Mouse (Mus musculus) CH12.LX (cell line): Measurements from ENCODE around the gene Gm6358. TPM values are rescaled to one million over a fixed set of nuclear protein-coding genes. Genes with fewer than 3 reads are reported as not detected.

Experiments
- DNase-seq: peaks from one replicate; pipeline ENCODE4 v3.0.0-alpha.2; 2013; ENCODE audit errors: extremely low read depth
- H3K27ac ChIP-seq: 2 replicates; pipeline ENCODE4 v1.5.1; 2012; ENCODE audit warnings: low read depth, mild to moderate bottlenecking, control low read depth, moderate library complexity; ENCODE audit not compliant: insufficient read depth
- H3K27me3 ChIP-seq: replicated peaks from 2 replicates; pipeline ENCODE3; 2012; ENCODE audit warnings: inconsistent platforms
- H3K36me3 ChIP-seq, 2 experiments: replicated peaks in 1 of 2; 2 replicates each; pipeline versions ENCODE3 to v1.6.1; 2012; ENCODE audit warnings: inconsistent platforms in 1 of 2, low read length in 1 of 2, mild to moderate bottlenecking in 1 of 2, mixed read lengths in 1 of 2, moderate library complexity in 1 of 2; ENCODE audit not compliant: control insufficient read depth in 1 of 2, insufficient read depth in 1 of 2
- H3K4me1 ChIP-seq, 2 experiments: 2 replicates each; pipeline ENCODE4 v1.6.1; 2012; ENCODE audit warnings: inconsistent platforms in 1 of 2, moderate library complexity in 1 of 2; ENCODE audit not compliant: insufficient read depth in 2 of 2, control insufficient read depth in 1 of 2
- H3K4me2 ChIP-seq: 2 replicates; pipeline ENCODE4 v1.6.1; 2012; ENCODE audit warnings: low read depth, mild to moderate bottlenecking, control low read depth; ENCODE audit not compliant: poor library complexity, insufficient read depth, severe bottlenecking
- H3K4me3 ChIP-seq, 3 experiments: fragments of 150-350 bp in 1 of 3; sonication (generic) in 1 of 3; replicated peaks in 1 of 3; 2 replicates each; pipeline versions ENCODE3 to v1.5.1; 2011 to 2012; ENCODE audit warnings: low read depth in 2 of 3, low read length in 2 of 3, mild to moderate bottlenecking in 2 of 3, moderate library complexity in 2 of 3, control low read depth in 1 of 3, improper control_type of control experiment in 1 of 3, inconsistent platforms in 1 of 3, mixed read lengths in 1 of 3; ENCODE audit not compliant: poor library complexity in 1 of 3
- H3K79me2 ChIP-seq: replicated peaks from 2 replicates; pipeline ENCODE4 v1.6.1; 2012; ENCODE audit warnings: mild to moderate bottlenecking, moderate library complexity; ENCODE audit not compliant: control insufficient read depth, poor library complexity, insufficient read depth, severe bottlenecking; ENCODE audit errors: extremely low read depth
- H3K9ac ChIP-seq: 2 replicates; pipeline ENCODE4 v1.6.1; 2012; ENCODE audit warnings: low read depth, mild to moderate bottlenecking, control low read depth, moderate library complexity; ENCODE audit not compliant: insufficient read depth
- H3K9me3 ChIP-seq: replicated peaks from 2 replicates; pipeline ENCODE3; 2012; ENCODE audit warnings: low read length, inconsistent platforms, mixed read lengths
- CHD1 ChIP-seq: IDR thresholded peaks from 2 replicates; pipeline ENCODE4 v1.6.1; 2012; ENCODE audit warnings: low read depth, low read length, improper control_type of control experiment, inconsistent platforms
- CTCF ChIP-seq, 2 experiments: IDR thresholded peaks in 1 of 2; conservative IDR thresholded peaks in 1 of 2; 2 replicates each; pipeline ENCODE4 v1.5.1; 2011 to 2012; ENCODE audit warnings: low read depth in 2 of 2, low read length in 2 of 2, improper control_type of control experiment in 1 of 2, inconsistent platforms in 1 of 2, mild to moderate bottlenecking in 1 of 2, moderate library complexity in 1 of 2
- ELF1 ChIP-seq: IDR thresholded peaks from 2 replicates; pipeline ENCODE4 v1.6.1; 2014; ENCODE audit warnings: low read depth, mild to moderate bottlenecking, inconsistent platforms, low read length, improper control_type of control experiment
- ETS1 ChIP-seq: conservative IDR thresholded peaks from 2 replicates; pipeline ENCODE4 v1.6.1; 2012; ENCODE audit warnings: low read depth, mild to moderate bottlenecking, inconsistent platforms, low read length, improper control_type of control experiment, moderate library complexity
- GABPA ChIP-seq: IDR thresholded peaks from 2 replicates; pipeline ENCODE4 v1.6.1; 2012; ENCODE audit warnings: low read depth, low read length, improper control_type of control experiment, inconsistent platforms; ENCODE audit not compliant: insufficient replicate concordance
- IRF4 ChIP-seq: IDR thresholded peaks from 2 replicates; pipeline ENCODE4 v1.6.1; 2014; ENCODE audit warnings: low read depth, mild to moderate bottlenecking, inconsistent platforms, low read length, improper control_type of control experiment
- JUN ChIP-seq: IDR thresholded peaks from 2 replicates; pipeline ENCODE4 v1.6.1; 2011; ENCODE audit warnings: low read depth, mild to moderate bottlenecking, low read length, improper control_type of control experiment, moderate library complexity; ENCODE audit not compliant: insufficient read depth
- KAT2A ChIP-seq: IDR thresholded peaks from 2 replicates; pipeline ENCODE4 v1.6.1; 2012; ENCODE audit warnings: low read length, improper control_type of control experiment, inconsistent platforms; ENCODE audit not compliant: insufficient replicate concordance
- MAFK ChIP-seq: IDR thresholded peaks from 2 replicates; pipeline ENCODE4 v1.6.1; 2011; ENCODE audit warnings: low read length, improper control_type of control experiment; ENCODE audit not compliant: insufficient replicate concordance
- MAX ChIP-seq: IDR thresholded peaks from 2 replicates; pipeline ENCODE4 v1.6.1; 2011; ENCODE audit warnings: low read length, improper control_type of control experiment
- MXI1 ChIP-seq: IDR thresholded peaks from 2 replicates; pipeline ENCODE4 v1.6.1; 2011; ENCODE audit warnings: mild to moderate bottlenecking, low read depth, low read length, improper control_type of control experiment
- NELFE ChIP-seq: IDR thresholded peaks from 2 replicates; pipeline ENCODE4 v1.6.1; 2011; ENCODE audit warnings: low read depth, low read length, improper control_type of control experiment
- PAX5 ChIP-seq: IDR thresholded peaks from 2 replicates; pipeline ENCODE4 v1.6.1; 2012; ENCODE audit warnings: low read length, inconsistent platforms, mixed read lengths
- RAD21 ChIP-seq: IDR thresholded peaks from 2 replicates; pipeline ENCODE4 v1.6.1; 2011; ENCODE audit warnings: low read depth, mild to moderate bottlenecking, low read length, improper control_type of control experiment, moderate library complexity
- SIN3A ChIP-seq: IDR thresholded peaks from 2 replicates; pipeline ENCODE4 v1.6.1; 2012; ENCODE audit warnings: low read length, improper control_type of control experiment, inconsistent platforms
- SMC3 ChIP-seq: IDR thresholded peaks from 2 replicates; pipeline ENCODE4 v1.6.1; 2011; ENCODE audit warnings: low read depth, low read length, improper control_type of control experiment
- TBP ChIP-seq: conservative IDR thresholded peaks from 2 replicates; pipeline ENCODE4 v1.6.1; 2011; ENCODE audit warnings: low read depth, low read length, improper control_type of control experiment
- ZC3H11A ChIP-seq: IDR thresholded peaks from 2 replicates; pipeline ENCODE4 v1.6.1; 2012; ENCODE audit warnings: low read depth, mild to moderate bottlenecking, inconsistent platforms, low read length, improper control_type of control experiment
- ZKSCAN1 ChIP-seq: IDR thresholded peaks from 2 replicates; pipeline ENCODE4 v1.6.1; 2012; ENCODE audit warnings: low read depth, inconsistent platforms, low read length, improper control_type of control experiment, borderline replicate concordance
- dilution Hi-C: fragments of 300-500 bp; cut with MboI; formaldehyde crosslinking; loops from 2 replicates; pipeline ENCODE4 v1.14.3; 2020; ENCODE audit warnings: low sequenced_read_pairs; ENCODE audit not compliant: extremely low pct_unique_long_range_greater_than_20kb, extremely low pct_ligation_motif_present
- in situ Hi-C: fragments of 300-500 bp; cut with MboI; formaldehyde crosslinking; loops from 3 replicates; pipeline ENCODE4 v1.14.3; 2019; ENCODE audit warnings: low sequenced_read_pairs, low pct_ligation_motif_present, low pct_unique_long_range_greater_than_20kb, mixed read lengths
- polyA plus RNA-seq: library from polyadenylated mRNA; unstranded; fragments of >175 nt; gene quantifications from 2 replicates; pipeline ENCODE4 v1.2.1, GENCODE M21; 2012; ENCODE audit warnings: low read depth; ENCODE audit not compliant: insufficient read length
- total RNA-seq, 2 experiments: library from RNA; depleted of rRNA; stranded (reverse); fragments of 300-350 nt in 1 of 2; fragments of >200 nt in 1 of 2; gene quantifications; 2 replicates each; pipeline ENCODE4 v1.2.3; 2012 to 2014

Gm6358 gene
- not detected in 2 replicates for total RNA-seq (2012; rRNA removed)
- not detected in 2 replicates for total RNA-seq (2014; rRNA removed)
- not detected in 2 replicates for polyA plus RNA-seq

GRCm38 (mm10) chr16:89140551-89140950 lies at the start of gene Gm6358:
Gm6358 (plus strand) TSS chr16:89140851.
- dilution Hi-C loops, result no loop called here

GRCm38 (mm10) chr16:89150786-89151185 lies 10.1 kb downstream of the Gm6358 start, which contains the start of gene Gm10061:
Gm10061 (plus strand) TSS chr16:89151086.
- DNase-seq, result no peak
- H3K27me3 ChIP-seq, result no peaks in the 10 kb centered on the region
- TF ChIP-seq TBP, result no peak
- TF ChIP-seq SIN3A, result no peak
- TF ChIP-seq ETS1, result no peak
- no peak for TF ChIP-seq MXI1
- TF ChIP-seq GABPA, result no peak
- no peak for TF ChIP-seq MAX
- no peak for TF ChIP-seq CHD1
- TF ChIP-seq RAD21, result no peak
- TF ChIP-seq ZKSCAN1, result no peak
- no peak for TF ChIP-seq ELF1
- TF ChIP-seq, all 38 proteins: peak for 0
- Histone ChIP-seq H3K27ac (no peak within 1 kb of the TSS), H3K9ac (no peak within 1 kb of the TSS), H3K79me2 (no peaks in the 10 kb centered on the region), H3K4me1 (no peaks in the 10 kb centered on the region), H3K4me2 (no peak within 1 kb of the TSS), H3K36me3 (no peaks in the 10 kb centered on the region), H3K9me3 (peaks cover 38% of the 10 kb centered on the region), H3K4me3 (no peak within 1 kb of the TSS)
- in situ Hi-C loops (no loop called here), dilution Hi-C loops (no loop called here)

More at GRCm38 (mm10) chr16:89140551-89140950, at the start of gene Gm6358:
- in situ Hi-C loops, result no loop called here
- Histone ChIP-seq H3K4me2 (no peak within 1 kb of the TSS), H3K36me3 (no peaks in the 10 kb centered on the region), H3K9me3 (peaks cover 46% of the 10 kb centered on the region), H3K27me3 (no peaks in the 10 kb centered on the region), H3K4me3 (no peak within 1 kb of the TSS), H3K9ac (no peak within 1 kb of the TSS), H3K79me2 (no peaks in the 10 kb centered on the region), H3K4me1 (no peaks in the 10 kb centered on the region), H3K27ac (no peak within 1 kb of the TSS)
- TF ChIP-seq MAX (no peak), ZKSCAN1 (no peak), MAFK (no peak), TBP (no peak), MXI1 (no peak), KAT2A (no peak), ZC3H11A (no peak), PAX5 (no peak), SMC3 (no peak), JUN (no peak), NELFE (no peak), ELF1 (no peak), CTCF (conservative IDR thresholded peaks at IDR 0.05 in 1 of 2, IDR thresholded peaks at IDR 0.05 in 1 of 2; ENCODE audit: low read depth in 2 of 2, low read length in 2 of 2) (no peak), IRF4 (no peak)
- no peak for DNase-seq
